Mouse (Mus musculus): ENCODE results near the gene Lamtor5. TPM values are rescaled to one million over a fixed set of nuclear protein-coding genes. Genes with fewer than 3 reads are reported as not detected.

Gene Lamtor5
- polyA plus RNA-seq, 1 experiment, result 111 TPM

- under 1% methylated on average over 75 of the region's 75 CpGs for WGBS
- Histone ChIP-seq H3K4me3 (replicated peaks; ENCODE audit: extremely low read depth, low read depth, low read length) (peak overlapping the region; percentile 92), H3K4me1 (ENCODE audit: control insufficient read depth, insufficient read depth, low read length) (peaks cover 15% of the 10 kb centered on the region)
- TF ChIP-seq CTCF (IDR thresholded peaks at IDR 0.05; ENCODE audit: insufficient read depth, low read length) (no peak), POLR2A (IDR thresholded peaks at IDR 0.05; ENCODE audit: borderline replicate concordance, extremely low read depth, low read depth, low read length) (no peak)
- no peak for DNase-seq
These were observed 53.7 kb downstream of the Lamtor5 start for GRCm38 (mm10) chr3:107332127-107332959.

GRCm38 (mm10) chr3:107332960-107333380 lies 54.3 kb downstream of the Lamtor5 start:
- no peak for TF ChIP-seq CTCF (IDR thresholded peaks at IDR 0.05; ENCODE audit: insufficient read depth, low read length)
- TF ChIP-seq POLR2A (IDR thresholded peaks at IDR 0.05; ENCODE audit: borderline replicate concordance, extremely low read depth, low read depth, low read length), result peak; percentile 77; the same call in 1 of the 2 replicates
- Histone ChIP-seq H3K4me3 (replicated peaks; ENCODE audit: extremely low read depth, low read depth, low read length) (peak overlapping the region; percentile 92), H3K4me1 (ENCODE audit: control insufficient read depth, insufficient read depth, low read length) (peaks cover 15% of the 10 kb centered on the region)
- under 1% methylated on average over 37 of the region's 37 CpGs for WGBS
- DNase-seq, result peak; percentile 91

Other genes with a start within 250 kb of the Lamtor5 start
- gene Kcna3, start 242.7 kb upstream of the Lamtor5 start, polyA plus RNA-seq (2012; rRNA removed), result 16.6 and 18.2 TPM in 2 replicates
- 2.1 and 3.3 TPM in 2 replicates for gene Kcna2, start 177.7 kb upstream of the Lamtor5 start, polyA plus RNA-seq (2012; rRNA removed)
- not detected in 2 replicates for gene Kcna10, start 95.8 kb upstream of the Lamtor5 start, polyA plus RNA-seq (2012; rRNA removed)
- gene Cym, start 57.1 kb upstream of the Lamtor5 start, polyA plus RNA-seq (2012; rRNA removed), result 0.25 and 0.27 TPM in 2 replicates
- gene A630076J17Rik, start 48.2 kb upstream of the Lamtor5 start, polyA plus RNA-seq (2012; rRNA removed), result not detected in 2 replicates
- gene Prok1, start 39.2 kb upstream of the Lamtor5 start, polyA plus RNA-seq (2012; rRNA removed), result 0.19 TPM in 1 of 2 replicates, not detected in the other
- gene Slc16a4, start 12.4 kb downstream of the Lamtor5 start, polyA plus RNA-seq (2012; rRNA removed), result 0.19 and 0.44 TPM in 2 replicates
- 5.4 and 6.0 TPM in 2 replicates for gene Rbm15, start 54.8 kb downstream of the Lamtor5 start, polyA plus RNA-seq (2012; rRNA removed)
- 0.50 and 1.1 TPM in 2 replicates for gene Kcnc4, start 180.7 kb downstream of the Lamtor5 start, polyA plus RNA-seq (2012; rRNA removed)
- gene Slc6a17, start 239.2 kb downstream of the Lamtor5 start, polyA plus RNA-seq (2012; rRNA removed), result 0.72 and 1.5 TPM in 2 replicates